Mouse (Mus musculus): ENCODE measurements around the gene Smarca4.

Gene Smarca4

GRCm38 (mm10) chr9:21721036-21721435 lies 105.1 kb downstream of the Smarca4 start:
- no peak for DNase-seq (ENCODE audit: low read depth, low spot score)

- DNase-seq (ENCODE audit: low read depth, low spot score) = peak; percentile 98
These were observed 107.6 kb downstream of the Smarca4 start, which contains the start of gene Ldlr for GRCm38 (mm10) chr9:21723377-21724146. TSS of gene Ldlr (plus strand) at chr9:21723483.

- peak; percentile 98 for DNase-seq (ENCODE audit: low read depth, low spot score)
These were observed 108.2 kb downstream of the Smarca4 start for GRCm38 (mm10) chr9:21724147-21724536.

- no peak for DNase-seq (ENCODE audit: low read depth, low spot score)
These were observed 109.5 kb downstream of the Smarca4 start for GRCm38 (mm10) chr9:21725224-21726121.

GRCm38 (mm10) chr9:21726218-21726975 lies 110.4 kb downstream of the Smarca4 start:
- no peak for DNase-seq (ENCODE audit: low read depth, low spot score)

GRCm38 (mm10) chr9:21728261-21728832 lies 112.4 kb downstream of the Smarca4 start:
- DNase-seq (ENCODE audit: low read depth, low spot score) = no peak

GRCm38 (mm10) chr9:21729264-21729663 lies 113.3 kb downstream of the Smarca4 start:
- DNase-seq (ENCODE audit: low read depth, low spot score) = no peak

- no peak for DNase-seq (ENCODE audit: low read depth, low spot score)
These were observed 116.3 kb downstream of the Smarca4 start for GRCm38 (mm10) chr9:21732288-21732687.

- peak; percentile 77 for DNase-seq (ENCODE audit: low read depth, low spot score)
These were observed 117.5 kb downstream of the Smarca4 start for GRCm38 (mm10) chr9:21733446-21733845.

GRCm38 (mm10) chr9:21733989-21734388 lies 118.0 kb downstream of the Smarca4 start:
- DNase-seq (ENCODE audit: low read depth, low spot score) = no peak

- no peak for DNase-seq (ENCODE audit: low read depth, low spot score)
These were observed 119.2 kb downstream of the Smarca4 start for GRCm38 (mm10) chr9:21735126-21735525.

- DNase-seq (ENCODE audit: low read depth, low spot score) = no peak
These were observed 120.6 kb downstream of the Smarca4 start for GRCm38 (mm10) chr9:21736580-21736979.

- no peak for DNase-seq (ENCODE audit: low read depth, low spot score)
These were observed 121.2 kb downstream of the Smarca4 start for GRCm38 (mm10) chr9:21737188-21737587.

GRCm38 (mm10) chr9:21738776-21739175 lies 122.8 kb downstream of the Smarca4 start:
- DNase-seq (ENCODE audit: low read depth, low spot score) = no peak

GRCm38 (mm10) chr9:21740427-21740826 lies 124.5 kb downstream of the Smarca4 start:
- DNase-seq (ENCODE audit: low read depth, low spot score) = no peak

- no peak for DNase-seq (ENCODE audit: low read depth, low spot score)
These were observed 125.5 kb downstream of the Smarca4 start for GRCm38 (mm10) chr9:21741514-21741913.

- no peak for DNase-seq (ENCODE audit: low read depth, low spot score)
These were observed 131.3 kb downstream of the Smarca4 start for GRCm38 (mm10) chr9:21747238-21747774.

GRCm38 (mm10) chr9:21748033-21748432 lies 132.1 kb downstream of the Smarca4 start:
- no peak for DNase-seq (ENCODE audit: low read depth, low spot score)

GRCm38 (mm10) chr9:21748491-21748890 lies 132.5 kb downstream of the Smarca4 start:
- DNase-seq (ENCODE audit: low read depth, low spot score) = no peak

GRCm38 (mm10) chr9:21749382-21750118 lies 133.6 kb downstream of the Smarca4 start:
- DNase-seq (ENCODE audit: low read depth, low spot score) = no peak
